Mouse (Mus musculus): ENCODE measurements around the gene Arpc1a.
A peak's percentile ranks its signal among the peaks of the same experiment; 100 is the strongest.
"Not testable (repeated sequence)": the region's sequence is repeated elsewhere in the genome, so short reads cannot be mapped to it uniquely, and the experiment has no call there.

The Arpc1a gene

GRCm38 (mm10) chr5:145083632-145084451, at the start of gene Arpc1a, which contains the start of gene Kpna7:
TSS of gene Arpc1a (plus strand) at chr5:145083830.
TSS of gene Kpna7 (minus strand) at chr5:145084030.
- DNase-seq (ENCODE audit: low spot score in 2 of 2): peak; percentile 88 to 95

- peak in 1 of 2 experiments; percentile 5 for DNase-seq (ENCODE audit: low spot score in 2 of 2)
These were observed 42.0 kb upstream of the Arpc1a start for GRCm38 (mm10) chr5:145041628-145042027.

- DNase-seq (ENCODE audit: low spot score in 2 of 2): not testable (repeated sequence)
These were observed 40.9 kb upstream of the Arpc1a start, which contains the start of gene 1700018F24Rik for GRCm38 (mm10) chr5:145042690-145043089. TSS of gene 1700018F24Rik (plus strand) at chr5:145042990.

- DNase-seq (ENCODE audit: low spot score in 2 of 2): not testable (repeated sequence)
These were observed 29.4 kb upstream of the Arpc1a start for GRCm38 (mm10) chr5:145054187-145054586.

GRCm38 (mm10) chr5:145057907-145058306, 25.7 kb upstream of the Arpc1a start:
- no peak for DNase-seq (ENCODE audit: low spot score in 2 of 2)

GRCm38 (mm10) chr5:145058722-145059121, 24.9 kb upstream of the Arpc1a start:
- no peak for DNase-seq (ENCODE audit: low spot score in 2 of 2)

GRCm38 (mm10) chr5:145059524-145059923, 24.1 kb upstream of the Arpc1a start:
- no peak for DNase-seq (ENCODE audit: low spot score in 2 of 2)

- no peak for DNase-seq (ENCODE audit: low spot score in 2 of 2)
These were observed 18.8 kb upstream of the Arpc1a start for GRCm38 (mm10) chr5:145064765-145065340.

GRCm38 (mm10) chr5:145068863-145069262, 14.8 kb upstream of the Arpc1a start:
- DNase-seq (ENCODE audit: low spot score in 2 of 2): no peak

GRCm38 (mm10) chr5:145069707-145070106, 13.9 kb upstream of the Arpc1a start:
- peak; percentile 10 to 72 for DNase-seq (ENCODE audit: low spot score in 2 of 2)

- no peak for DNase-seq (ENCODE audit: low spot score in 2 of 2)
These were observed 12.3 kb upstream of the Arpc1a start for GRCm38 (mm10) chr5:145071342-145071741.

- no peak for DNase-seq (ENCODE audit: low spot score in 2 of 2)
These were observed 8.5 kb upstream of the Arpc1a start for GRCm38 (mm10) chr5:145075081-145075480.

- no peak for DNase-seq (ENCODE audit: low spot score in 2 of 2)
These were observed 1.6 kb upstream of the Arpc1a start for GRCm38 (mm10) chr5:145081866-145082613.

- not testable (repeated sequence) for DNase-seq (ENCODE audit: low spot score in 2 of 2)
These were observed 429 bp upstream of the Arpc1a start for GRCm38 (mm10) chr5:145083201-145083600.

- no peak for DNase-seq (ENCODE audit: low spot score in 2 of 2)
These were observed 1.2 kb downstream of the Arpc1a start for GRCm38 (mm10) chr5:145084822-145085221.

GRCm38 (mm10) chr5:145088186-145088585, 4.6 kb downstream of the Arpc1a start:
- DNase-seq (ENCODE audit: low spot score in 2 of 2): no peak

- no peak for DNase-seq (ENCODE audit: low spot score in 2 of 2)
These were observed 6.2 kb downstream of the Arpc1a start for GRCm38 (mm10) chr5:145089878-145090277.

GRCm38 (mm10) chr5:145096195-145096594, 12.6 kb downstream of the Arpc1a start:
- DNase-seq (ENCODE audit: low spot score in 2 of 2): no peak

GRCm38 (mm10) chr5:145098340-145098821, 14.8 kb downstream of the Arpc1a start:
- DNase-seq (ENCODE audit: low spot score in 2 of 2): no peak

GRCm38 (mm10) chr5:145100960-145101359, 17.3 kb downstream of the Arpc1a start:
- DNase-seq (ENCODE audit: low spot score in 2 of 2): no peak

GRCm38 (mm10) chr5:145101451-145101850, 17.8 kb downstream of the Arpc1a start:
- DNase-seq (ENCODE audit: low spot score in 2 of 2): not testable (repeated sequence)

GRCm38 (mm10) chr5:145102706-145103105, 19.1 kb downstream of the Arpc1a start:
- DNase-seq (ENCODE audit: low spot score in 2 of 2): no peak
